Mouse (Mus musculus): ENCODE results near the gene Ttll10.

Gene Ttll10

GRCm38 (mm10) chr4:156065156-156065894 lies 6.1 kb upstream of the Ttll10 start:
- DNase-seq = no peak

DNA sequence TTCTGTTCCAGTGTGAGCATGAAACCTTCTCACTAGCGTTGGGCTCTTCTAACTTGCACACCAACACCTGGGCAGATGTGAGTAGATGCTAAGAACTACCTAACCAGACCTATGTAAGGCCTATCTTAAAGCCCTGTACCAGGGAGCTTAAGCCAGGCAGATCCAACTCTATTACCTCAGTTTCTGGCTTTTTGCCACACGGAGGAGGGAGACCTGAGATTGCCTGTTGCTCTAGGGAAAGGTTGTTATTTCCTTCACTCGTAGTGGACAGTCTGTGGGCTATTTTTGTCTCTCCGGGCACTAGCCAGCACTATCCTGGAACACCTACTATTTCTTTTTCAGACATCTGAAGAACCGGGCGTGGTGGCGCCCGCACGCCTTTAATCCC lies 5.3 kb upstream of the Ttll10 start:
- no peak for DNase-seq

- DNase-seq = no peak
Observed at GRCm38 (mm10) chr4:156063861-156064509, 4.8 kb upstream of the Ttll10 start.

GRCm38 (mm10) chr4:156059713-156060112 lies 499 bp upstream of the Ttll10 start:
- DNase-seq = no peak

DNA sequence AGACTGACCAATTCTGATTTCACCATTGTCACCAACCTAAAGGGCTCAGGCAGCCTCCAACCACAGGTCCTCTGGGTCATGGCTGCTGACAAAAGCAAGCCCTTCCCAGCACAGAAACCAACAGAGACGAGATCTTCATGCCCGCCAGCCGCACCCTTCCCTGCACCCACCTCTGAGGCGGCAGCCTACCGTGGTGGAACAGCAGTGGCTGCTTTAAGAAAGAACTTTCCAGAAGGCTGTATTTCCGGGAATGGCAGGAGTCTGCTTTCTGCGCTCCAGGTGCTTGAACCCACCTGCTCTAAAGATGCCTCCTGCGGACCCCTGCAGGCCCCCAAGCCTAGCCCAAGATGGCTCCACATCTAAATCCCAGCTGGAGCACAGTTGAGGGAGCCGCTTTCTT lies 388 bp downstream of the Ttll10 start:
- no peak for DNase-seq

GRCm38 (mm10) chr4:156057702-156058101 lies 1.5 kb downstream of the Ttll10 start:
- no peak for DNase-seq

- DNase-seq = no peak
Observed at GRCm38 (mm10) chr4:156055173-156055572, 4.0 kb downstream of the Ttll10 start.

DNA sequence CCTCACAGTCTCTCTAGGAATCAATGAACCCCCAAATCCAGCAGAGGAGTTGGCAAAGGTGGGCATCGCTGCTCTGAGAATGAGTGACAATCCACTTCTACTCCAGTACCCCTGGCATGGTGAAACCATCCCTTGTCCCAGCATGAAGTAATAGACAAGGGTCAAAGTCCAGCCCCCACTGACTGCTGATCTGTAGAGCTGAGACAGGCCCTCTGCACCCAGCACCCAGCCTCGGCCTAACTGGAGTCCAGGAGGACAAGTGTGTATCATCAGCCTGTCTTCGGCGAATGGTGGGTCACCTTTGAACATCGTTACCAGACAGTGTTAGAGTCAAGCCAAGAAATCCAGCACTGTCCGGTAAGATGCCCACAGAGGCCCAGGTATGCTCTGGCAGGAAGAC lies 4.6 kb downstream of the Ttll10 start:
- DNase-seq = no peak

DNA sequence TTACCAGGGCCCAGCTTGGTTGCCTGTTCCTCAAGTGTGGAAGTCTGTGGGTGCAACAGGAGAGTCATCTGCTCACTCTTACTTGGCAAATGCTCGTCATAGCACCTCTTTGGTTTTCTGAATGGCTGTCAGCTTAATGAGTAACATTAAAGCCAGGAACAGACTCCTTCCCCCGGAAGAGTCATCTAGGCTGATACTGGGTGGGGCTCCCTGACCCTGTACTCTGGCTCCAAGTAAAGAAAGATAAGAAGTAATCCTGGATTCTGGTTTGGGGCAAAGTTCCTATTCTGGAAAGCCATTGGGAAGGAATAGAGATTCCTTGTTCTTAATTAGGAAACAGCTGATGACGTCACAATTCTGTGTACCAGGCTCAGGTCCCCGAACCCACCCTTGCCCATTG lies 5.1 kb downstream of the Ttll10 start:
- DNase-seq = no peak

GRCm38 (mm10) chr4:156053113-156053512 lies 6.1 kb downstream of the Ttll10 start:
- DNase-seq = no peak

DNA sequence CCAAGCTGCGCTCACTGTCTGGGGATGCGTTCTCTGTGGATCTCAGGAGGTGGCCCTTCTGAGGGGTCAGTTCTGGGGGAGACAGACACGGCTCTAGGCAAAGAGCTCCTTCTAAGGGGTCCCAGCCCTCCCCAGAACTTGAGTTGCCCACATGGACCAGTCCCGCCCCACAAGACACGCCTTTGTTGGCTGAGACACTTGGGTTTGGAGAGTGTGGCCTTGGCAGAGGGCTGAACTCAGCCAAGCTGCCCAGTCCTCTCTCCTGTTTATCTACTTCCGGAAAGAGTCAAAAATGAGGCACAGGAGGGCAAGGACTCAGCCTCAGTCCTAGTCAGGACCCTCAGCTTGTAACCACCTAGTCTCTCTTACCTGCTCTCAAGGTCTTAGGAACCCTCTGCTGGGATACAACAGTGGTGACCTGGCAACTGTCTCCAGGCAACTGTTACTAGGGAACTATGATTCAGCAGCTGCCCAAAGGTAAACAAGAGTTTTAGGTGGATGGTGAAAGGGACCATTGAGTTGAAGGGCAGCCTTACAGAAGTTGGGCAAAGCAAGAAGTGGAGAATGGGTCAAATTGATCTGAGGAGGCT lies 8.7 kb downstream of the Ttll10 start:
- no peak for DNase-seq

GRCm38 (mm10) chr4:156049779-156050178 lies 9.4 kb downstream of the Ttll10 start:
- no peak for DNase-seq

DNA sequence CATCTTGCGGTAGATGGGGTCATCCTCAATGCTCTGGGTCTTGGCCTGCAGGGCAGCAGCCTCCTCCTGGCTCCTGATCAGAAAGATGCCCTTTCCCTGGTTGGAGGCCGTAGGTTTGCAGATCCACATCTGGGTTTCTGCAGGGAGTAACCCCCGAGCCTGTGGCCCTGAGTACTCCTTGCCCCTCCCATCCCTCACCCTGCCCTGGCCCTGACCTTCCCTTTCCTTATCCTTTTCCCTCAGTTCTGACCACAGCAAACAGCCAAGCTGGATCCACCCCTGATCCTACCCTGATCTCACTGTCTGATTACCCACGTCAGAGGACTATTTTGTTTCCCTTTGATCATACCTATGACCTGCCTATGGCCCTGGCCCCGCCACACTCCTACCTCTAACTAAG lies 14.5 kb downstream of the Ttll10 start:
- no peak for DNase-seq

DNA sequence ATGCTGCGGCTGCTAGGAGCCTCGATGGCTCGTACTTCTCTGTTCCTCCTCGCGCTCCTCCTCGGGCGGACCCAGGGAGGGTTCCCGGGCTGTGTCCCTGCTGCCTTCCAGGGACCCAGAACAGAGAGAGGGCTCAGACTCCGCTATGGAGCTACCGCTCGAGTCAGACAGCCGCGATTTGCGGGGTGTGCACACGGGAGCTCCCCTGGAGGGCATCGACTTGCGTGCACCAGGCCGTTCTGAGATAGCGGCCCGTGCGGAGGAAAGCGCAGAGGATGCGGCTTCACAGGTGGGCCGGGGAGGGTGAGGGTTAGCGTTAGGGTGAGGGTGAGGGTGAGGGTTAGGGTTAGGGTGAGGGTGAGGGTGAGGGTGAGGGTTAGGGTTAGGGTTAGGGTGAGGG lies 24.3 kb downstream of the Ttll10 start:
- peak; percentile 9 for DNase-seq

DNA sequence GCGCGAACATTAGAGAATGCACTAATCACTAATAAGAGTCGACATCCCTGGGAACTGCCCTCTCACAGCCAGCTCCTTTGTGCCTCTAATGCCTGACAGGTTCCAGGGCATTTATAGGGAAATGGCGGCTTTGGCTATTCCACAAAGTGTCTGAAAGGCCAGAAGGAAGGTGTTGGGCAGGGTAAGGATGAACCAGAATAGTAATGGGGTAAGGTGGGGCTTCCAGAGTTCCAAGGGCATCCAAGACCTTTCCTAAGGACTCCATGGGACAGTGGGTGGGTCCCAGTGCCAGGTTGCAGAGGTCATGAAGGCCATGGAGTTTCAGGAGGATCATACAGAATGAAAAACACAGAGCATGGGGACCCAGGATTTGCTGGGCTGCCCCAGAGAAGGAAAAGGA lies 24.9 kb downstream of the Ttll10 start:
- no peak for DNase-seq

DNA sequence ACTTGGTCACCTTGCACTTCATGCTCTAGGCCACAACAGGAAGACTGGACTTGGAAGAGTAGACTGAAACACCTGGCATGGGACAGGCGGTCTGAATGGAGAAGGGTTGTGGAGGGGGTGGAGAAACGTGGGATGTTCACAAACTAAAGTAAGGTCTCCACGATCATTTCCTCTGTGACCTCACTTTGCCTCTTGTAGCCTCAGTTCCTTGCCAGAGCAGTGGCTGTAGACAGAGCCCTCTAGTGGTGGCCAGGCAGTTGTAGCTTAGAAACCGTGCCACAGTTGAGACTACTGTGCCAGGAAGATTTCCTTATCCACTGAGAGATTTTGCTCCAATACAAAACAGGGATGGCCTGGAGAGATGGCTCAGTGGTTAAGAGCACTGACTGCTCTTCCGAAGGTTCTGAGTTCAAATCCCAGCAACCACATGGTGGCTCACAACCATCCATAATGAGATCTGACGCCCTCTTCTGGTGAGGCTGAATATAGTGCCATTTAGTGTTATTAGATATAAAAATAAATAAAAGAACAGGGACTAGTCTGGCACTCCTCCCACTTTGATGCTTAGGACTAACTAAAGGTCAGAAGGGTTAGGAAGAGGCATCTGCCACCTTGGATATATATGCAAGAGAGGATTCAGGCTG lies 25.6 kb downstream of the Ttll10 start:
- DNase-seq = peak; percentile 56

GRCm38 (mm10) chr4:156032856-156033255 lies 26.4 kb downstream of the Ttll10 start:
- DNase-seq = peak; percentile 39

DNA sequence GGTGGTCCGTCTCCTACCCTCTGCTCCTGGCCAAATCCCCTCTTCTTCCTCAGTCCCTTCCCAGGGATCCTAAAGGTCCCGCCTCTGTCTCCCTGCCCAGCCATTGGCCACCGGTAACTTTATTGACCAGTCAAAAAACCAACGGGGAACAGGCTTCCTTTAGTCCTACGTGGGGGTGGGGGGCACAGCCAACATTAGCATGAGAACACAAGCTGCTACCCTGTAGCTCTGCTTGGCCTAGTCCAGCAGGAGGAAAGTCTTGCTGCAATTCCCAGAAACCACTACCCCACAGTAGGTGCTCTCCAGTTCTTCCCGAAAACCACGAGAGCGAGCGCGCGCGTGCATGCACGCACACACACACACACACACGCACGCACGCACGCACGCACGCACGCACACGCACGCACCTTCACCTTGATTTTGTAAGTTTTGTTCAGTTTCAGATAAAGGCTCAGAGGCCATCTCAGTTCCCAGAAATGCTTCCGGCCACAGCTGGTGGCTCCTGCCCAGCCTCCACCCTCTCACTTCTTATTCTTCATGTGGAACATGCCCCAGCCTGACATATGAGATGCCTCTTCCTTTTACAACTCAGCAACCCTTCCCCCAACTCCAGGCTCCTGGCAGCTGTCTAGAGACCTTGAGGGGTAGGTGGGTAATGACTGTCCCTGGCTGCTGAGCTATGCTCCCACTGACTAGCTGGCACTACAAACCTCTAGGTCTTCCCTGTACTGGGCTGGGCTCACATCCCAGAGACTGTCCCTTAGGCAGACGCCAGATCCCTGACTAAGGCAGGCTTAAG lies 27.4 kb downstream of the Ttll10 start:
- peak; percentile 88 for DNase-seq

- DNase-seq = no peak
Observed at GRCm38 (mm10) chr4:156031255-156031592, 28.0 kb downstream of the Ttll10 start.

DNA sequence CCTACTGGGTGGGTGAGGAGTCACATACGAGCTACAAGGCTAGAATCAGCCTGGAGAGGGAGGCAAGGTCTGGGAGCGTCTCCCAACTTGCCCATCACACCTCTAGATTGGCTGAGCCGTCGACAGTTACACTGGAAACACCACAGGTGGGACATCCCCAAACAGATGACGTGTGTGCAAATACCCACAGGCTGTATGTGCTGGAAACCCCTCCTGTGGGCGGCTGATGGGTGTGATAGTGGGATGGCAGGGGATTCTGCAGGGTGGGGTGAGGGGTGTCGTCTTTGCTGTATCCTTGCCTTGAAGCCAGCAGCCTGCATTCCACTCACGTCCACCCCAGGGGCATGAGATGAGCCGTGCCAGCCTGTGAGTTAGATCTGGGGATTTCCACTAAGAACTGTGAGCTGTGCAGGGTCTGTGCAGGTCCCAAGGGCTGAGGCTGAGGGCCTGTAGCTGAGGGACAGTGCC lies 28.5 kb downstream of the Ttll10 start:
- peak; percentile 42 for DNase-seq

DNA sequence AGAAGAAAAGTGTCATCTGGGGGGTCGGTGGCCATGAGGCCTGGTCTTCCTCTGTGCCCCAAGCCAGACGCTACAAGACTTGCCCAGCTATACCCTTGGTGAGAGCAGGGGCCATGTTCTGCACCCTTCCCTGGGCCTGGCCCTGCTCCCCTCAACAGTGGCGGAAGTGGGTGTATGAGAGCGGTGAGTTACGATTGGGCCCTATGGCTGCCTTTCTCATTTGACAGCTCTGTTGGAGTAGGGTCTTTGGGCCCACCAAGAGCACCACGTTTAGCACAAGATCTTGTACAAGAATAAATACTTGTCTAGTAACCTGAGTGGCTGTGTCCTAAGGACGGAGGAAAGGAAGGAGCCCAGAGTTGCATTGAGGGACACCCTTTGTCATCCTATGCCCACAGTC lies 30.6 kb downstream of the Ttll10 start:
- DNase-seq = no peak

DNA sequence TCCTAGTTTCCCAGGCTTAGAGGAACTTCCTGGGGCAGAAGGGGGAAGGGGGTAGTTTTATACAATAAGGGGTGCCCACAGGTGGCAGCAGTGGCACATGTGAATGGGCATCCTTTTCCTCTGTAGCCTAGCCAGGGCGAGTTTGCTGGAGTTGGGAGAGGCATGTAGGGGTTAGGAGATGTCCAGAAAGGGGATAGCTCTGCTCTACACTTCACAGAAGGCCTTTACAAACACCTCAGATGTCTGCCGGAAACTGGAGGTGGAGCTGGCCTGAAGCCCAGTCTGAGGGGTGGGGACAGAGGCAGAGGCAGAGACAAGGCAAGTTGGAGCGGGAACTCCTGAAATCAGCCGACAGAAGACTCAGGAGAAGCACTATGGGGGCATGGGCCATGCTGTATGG lies 33.2 kb downstream of the Ttll10 start, which contains the start of gene Tnfrsf18:
TSS of gene Tnfrsf18 (plus strand) at position 152 of the 400 bp plus-strand sequence.
- peak; percentile 20 for DNase-seq

- no peak for DNase-seq
Observed at GRCm38 (mm10) chr4:156024184-156024583, 35.0 kb downstream of the Ttll10 start.

Data from cerebellum, adult 11-12 months (tissue).